Mouse (Mus musculus) ES-Bruce4 (cell line): ENCODE measurements around the gene Islr.

Source experiments
- CTCF ChIP-seq: IDR thresholded peaks from one replicate; pipeline ENCODE4 v1.8.1; 2011; ENCODE audit warnings: low read depth, low read length
- EP300 ChIP-seq: IDR thresholded peaks from 2 replicates; pipeline ENCODE4 v1.6.1; 2011; ENCODE audit warnings: low read depth, low read length; ENCODE audit not compliant: insufficient read depth
- POLR2A ChIP-seq: IDR thresholded peaks from one replicate; pipeline ENCODE4 v1.8.1; 2011; ENCODE audit warnings: low read length; ENCODE audit not compliant: insufficient read depth

- peak; percentile 44 for TF ChIP-seq POLR2A
- peak; percentile 88 for TF ChIP-seq CTCF
- peak; percentile 86 for TF ChIP-seq EP300
Measured at GRCm38 (mm10) chr9:58253033-58253804, 49.1 kb upstream of the Islr start, which contains the start of gene Stoml1.
